Mouse (Mus musculus) heart, embryonic 13.5 days (tissue): ENCODE measurements around the gene Pdxp. TPM values are rescaled to one million over a fixed set of nuclear protein-coding genes. Genes with fewer than 3 reads are reported as not detected.

Experiments used
- ATAC-seq: fragments of 200-750 bp; cut with Nextera tagmentation; 2 replicates; pipeline ENCODE4 v1.8.0; 2017; ENCODE audit warnings: moderate TSS enrichment; ENCODE audit not compliant: insufficient number of reproducible peaks, low FRiP score, low TSS enrichment; ENCODE audit errors: extremely low read depth
- H3K27ac ChIP-seq: fragments of 300-500 bp; sonication (generic); replicated peaks from 2 replicates; pipeline ENCODE4 v1.5.1; 2015; ENCODE audit warnings: moderate library complexity, mild to moderate bottlenecking, inconsistent platforms
- H3K27me3 ChIP-seq: fragments of 300-500 bp; sonication (generic); replicated peaks from 2 replicates; pipeline ENCODE4 v1.6.1; 2015; ENCODE audit warnings: mild to moderate bottlenecking, inconsistent platforms
- H3K36me3 ChIP-seq: fragments of 300-500 bp; sonication (generic); 2 replicates; pipeline ENCODE4 v1.6.1; 2015; ENCODE audit warnings: mild to moderate bottlenecking, inconsistent platforms
- H3K4me1 ChIP-seq: fragments of 300-500 bp; sonication (generic); 2 replicates; pipeline ENCODE4 v1.6.1; 2015; ENCODE audit warnings: inconsistent platforms
- H3K4me2 ChIP-seq: fragments of 300-500 bp; sonication (generic); 2 replicates; pipeline ENCODE4 v1.6.1; 2015; ENCODE audit warnings: inconsistent platforms, mild to moderate bottlenecking, moderate library complexity
- H3K4me3 ChIP-seq: fragments of 300-500 bp; sonication (generic); 2 replicates; pipeline ENCODE4 v1.5.1; 2015; ENCODE audit warnings: moderate library complexity, mild to moderate bottlenecking, inconsistent platforms
- H3K9ac ChIP-seq: fragments of 300-500 bp; sonication (generic); 2 replicates; pipeline ENCODE4 v1.6.1; 2015; ENCODE audit warnings: inconsistent platforms, mild to moderate bottlenecking, moderate library complexity
- H3K9me3 ChIP-seq: fragments of 300-500 bp; sonication (generic); 2 replicates; pipeline ENCODE4 v1.6.1; 2016; ENCODE audit warnings: inconsistent platforms
- WGBS: fragments of 180-500 bp; shearing (Covaris S2); methylation state at CpG from one replicate; pipeline ENCODE4 v1.1.7; 2015; ENCODE audit warnings: mixed read lengths; 5-methylcytosine and 5-hydroxymethylcytosine counted together
- polyA plus RNA-seq: library from polyadenylated mRNA; unstranded; fragments of >200 nt; fragmentation: Nextera tagmentation; extraction: Ambion mirVana; gene quantifications from 2 replicates; pipeline ENCODE4 v1.2.1, GENCODE M21; 2015

Pdxp gene
- polyA plus RNA-seq, 1 experiment from 2014 or later = 20.2 TPM

- Histone ChIP-seq H3K27ac (no peak overlapping the region), H3K4me2 (peak overlapping the region; percentile 94), H3K27me3 (0 out of 2 replicates have a peak, but pooled peaks cover 4% of the 10 kb centered on the region), H3K9me3 (no peaks in the 10 kb centered on the region), H3K4me3 (peak overlapping the region; percentile 61), H3K36me3 (peaks cover 29% of the 10 kb centered on the region), H3K9ac (peak overlapping the region; percentile 83), H3K4me1 (peaks cover 30% of the 10 kb centered on the region)
- no peak for ATAC-seq
- 7% methylated on average over 8 of the region's 8 CpGs for WGBS
These were observed 1.9 kb downstream of the Pdxp start for GRCm38 (mm10) chr15:78915660-78916017.

- 67% methylated on average over 12 of the region's 12 CpGs for WGBS
- H3K4me3 ChIP-seq = peak overlapping the region; percentile 61
- H3K9ac ChIP-seq = peak overlapping the region; percentile 58
These were observed 2.5 kb downstream of the Pdxp start for GRCm38 (mm10) chr15:78916052-78916826.

GRCm38 (mm10) chr15:78918126-78918525 is 4.4 kb downstream of the Pdxp start:
- no peak for ATAC-seq
- Histone ChIP-seq H3K9me3 (no peaks in the 10 kb centered on the region), H3K27me3 (0 out of 2 replicates have a peak, but pooled peaks cover 4% of the 10 kb centered on the region), H3K4me3 (no peak overlapping the region), H3K4me2 (no peak overlapping the region), H3K36me3 (peaks cover 13% of the 10 kb centered on the region), H3K27ac (no peak overlapping the region), H3K4me1 (peaks cover 30% of the 10 kb centered on the region), H3K9ac (no peak overlapping the region)
- 91% methylated on average over 23 of the region's 23 CpGs for WGBS

More at GRCm38 (mm10) chr15:78916052-78916826, 2.5 kb downstream of the Pdxp start:
- Histone ChIP-seq H3K4me2 (peak overlapping the region; percentile 94), H3K27ac (no peak overlapping the region), H3K9me3 (no peaks in the 10 kb centered on the region), H3K27me3 (0 out of 2 replicates have a peak, but pooled peaks cover 4% of the 10 kb centered on the region), H3K4me1 (peaks cover 30% of the 10 kb centered on the region), H3K36me3 (peaks cover 23% of the 10 kb centered on the region)
- ATAC-seq = no peak

- no peak for ATAC-seq
- peaks cover 23% of the 10 kb centered on the region for H3K4me1 ChIP-seq
These were observed 6.2 kb downstream of the Pdxp start for GRCm38 (mm10) chr15:78919914-78920313.

DNA sequence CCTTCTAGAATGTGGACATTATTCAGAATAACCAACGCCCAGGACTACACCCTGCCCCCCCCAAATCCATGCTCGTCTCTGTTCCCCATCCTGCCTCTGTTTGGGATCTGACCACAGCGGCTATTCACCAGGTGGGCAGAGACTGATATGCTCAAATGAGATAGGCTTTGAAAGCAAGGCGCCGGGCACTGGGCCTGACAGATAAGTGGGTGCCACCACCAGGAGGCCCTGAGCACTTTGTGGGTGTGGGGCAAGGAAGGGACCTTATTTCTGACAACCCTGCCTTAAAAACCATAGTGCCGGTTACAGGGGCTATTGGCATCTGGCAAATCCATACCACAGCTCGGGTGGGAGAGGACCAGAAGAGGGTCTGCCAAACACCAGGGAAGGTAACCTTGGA is 9.0 kb downstream of the Pdxp start:
- no peak for ATAC-seq
- no peaks in the 10 kb centered on the region for H3K9me3 ChIP-seq
- H3K4me1 ChIP-seq = peaks cover 36% of the 10 kb centered on the region
- no peak overlapping the region for H3K27ac ChIP-seq
- no peak overlapping the region for H3K9ac ChIP-seq
- no peak overlapping the region for H3K4me2 ChIP-seq
- peaks cover 12% of the 10 kb centered on the region for H3K36me3 ChIP-seq
- no peaks in the 10 kb centered on the region for H3K27me3 ChIP-seq
- H3K4me3 ChIP-seq = no peak overlapping the region
- WGBS = 71% methylated on average over 7 of the region's 7 CpGs

More at GRCm38 (mm10) chr15:78919914-78920313, 6.2 kb downstream of the Pdxp start:
- Histone ChIP-seq H3K4me3 (no peak overlapping the region), H3K36me3 (peaks cover 13% of the 10 kb centered on the region), H3K27me3 (0 out of 2 replicates have a peak, but pooled peaks cover 4% of the 10 kb centered on the region), H3K9me3 (no peaks in the 10 kb centered on the region), H3K4me2 (no peak overlapping the region), H3K27ac (no peak overlapping the region), H3K9ac (no peak overlapping the region)
- WGBS = 58% methylated on average over 12 of the region's 12 CpGs

DNA sequence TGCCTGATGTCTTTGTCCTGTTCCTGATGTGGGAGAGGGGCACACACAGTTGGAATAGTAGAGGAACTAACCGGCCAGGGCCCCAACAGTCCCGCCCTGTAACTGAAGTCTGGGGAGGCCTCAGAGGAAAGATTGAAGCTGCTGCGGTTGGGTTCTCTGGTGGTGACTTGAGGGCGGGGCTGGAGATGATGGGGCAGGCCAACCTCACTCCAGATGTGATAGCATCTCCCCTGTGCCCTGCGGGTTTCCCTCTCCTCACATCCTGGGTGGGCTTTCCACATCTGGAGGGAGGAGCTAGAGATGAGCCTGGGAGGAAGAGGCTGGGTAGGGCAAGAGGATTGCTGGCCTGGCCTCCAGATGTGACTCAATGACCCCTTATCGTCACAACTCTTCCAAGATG is 9.9 kb downstream of the Pdxp start:
- ATAC-seq = no peak
- Histone ChIP-seq H3K9me3 (no peaks in the 10 kb centered on the region), H3K27ac (0 out of 2 replicates have a peak overlapping the region, but pooled peaks have one; percentile 20), H3K4me3 (no peak overlapping the region), H3K4me1 (peaks cover 43% of the 10 kb centered on the region), H3K27me3 (no peaks in the 10 kb centered on the region), H3K4me2 (no peak overlapping the region), H3K36me3 (peaks cover 8% of the 10 kb centered on the region; the same call in 1 of the 2 replicates), H3K9ac (no peak overlapping the region)
- 55% methylated on average over 6 of the region's 6 CpGs for WGBS

DNA sequence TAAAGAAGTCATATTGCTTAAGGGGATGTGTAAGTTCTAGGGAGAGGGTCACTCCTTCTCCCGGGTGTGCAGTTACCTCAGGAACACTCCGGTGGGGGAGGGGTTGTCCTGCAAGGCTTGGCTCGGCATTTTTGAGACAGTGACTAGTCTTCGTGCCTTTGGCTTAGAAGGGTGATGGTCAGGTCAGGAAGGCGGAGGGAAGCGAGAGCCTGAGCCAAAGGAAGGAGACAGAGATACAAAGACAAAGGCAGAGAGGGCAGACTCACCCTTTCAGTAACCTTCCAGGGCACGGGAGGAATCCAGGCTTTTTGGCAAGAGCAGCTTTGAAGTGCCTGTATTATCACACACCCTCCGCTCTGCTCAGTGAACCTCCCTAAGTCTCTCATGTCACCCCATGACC is 11.4 kb downstream of the Pdxp start:
- peaks cover 42% of the 10 kb centered on the region for H3K4me1 ChIP-seq
- peak overlapping the region; percentile 86 for H3K4me2 ChIP-seq
- H3K36me3 ChIP-seq = peaks cover 15% of the 10 kb centered on the region
- 34% methylated on average over 8 of the region's 8 CpGs for WGBS
- peak overlapping the region; percentile 96 for H3K27ac ChIP-seq
- H3K4me3 ChIP-seq = no peak overlapping the region
- no peaks in the 10 kb centered on the region for H3K9me3 ChIP-seq
- ATAC-seq = no peak
- H3K27me3 ChIP-seq = no peaks in the 10 kb centered on the region
- peak overlapping the region; percentile 85; the same call in 1 of the 2 replicates for H3K9ac ChIP-seq

- Histone ChIP-seq H3K4me1 (peaks cover 45% of the 10 kb centered on the region), H3K9me3 (no peaks in the 10 kb centered on the region), H3K4me2 (peak within 1 kb of the TSS; percentile 86), H3K36me3 (peaks cover 19% of the 10 kb centered on the region), H3K27ac (peak within 1 kb of the TSS; percentile 96), H3K27me3 (no peaks in the 10 kb centered on the region), H3K4me3 (peak within 1 kb of the TSS; percentile 60), H3K9ac (peak within 1 kb of the TSS; percentile 85)
- peak; percentile 56 for ATAC-seq
- WGBS = 6% methylated on average over 20 of the region's 20 CpGs
These were observed 12.6 kb downstream of the Pdxp start, which contains the start of gene Lgals1 for GRCm38 (mm10) chr15:78926021-78926919. Gene Lgals1, plus strand, starts transcription at chr15:78926725.

DNA sequence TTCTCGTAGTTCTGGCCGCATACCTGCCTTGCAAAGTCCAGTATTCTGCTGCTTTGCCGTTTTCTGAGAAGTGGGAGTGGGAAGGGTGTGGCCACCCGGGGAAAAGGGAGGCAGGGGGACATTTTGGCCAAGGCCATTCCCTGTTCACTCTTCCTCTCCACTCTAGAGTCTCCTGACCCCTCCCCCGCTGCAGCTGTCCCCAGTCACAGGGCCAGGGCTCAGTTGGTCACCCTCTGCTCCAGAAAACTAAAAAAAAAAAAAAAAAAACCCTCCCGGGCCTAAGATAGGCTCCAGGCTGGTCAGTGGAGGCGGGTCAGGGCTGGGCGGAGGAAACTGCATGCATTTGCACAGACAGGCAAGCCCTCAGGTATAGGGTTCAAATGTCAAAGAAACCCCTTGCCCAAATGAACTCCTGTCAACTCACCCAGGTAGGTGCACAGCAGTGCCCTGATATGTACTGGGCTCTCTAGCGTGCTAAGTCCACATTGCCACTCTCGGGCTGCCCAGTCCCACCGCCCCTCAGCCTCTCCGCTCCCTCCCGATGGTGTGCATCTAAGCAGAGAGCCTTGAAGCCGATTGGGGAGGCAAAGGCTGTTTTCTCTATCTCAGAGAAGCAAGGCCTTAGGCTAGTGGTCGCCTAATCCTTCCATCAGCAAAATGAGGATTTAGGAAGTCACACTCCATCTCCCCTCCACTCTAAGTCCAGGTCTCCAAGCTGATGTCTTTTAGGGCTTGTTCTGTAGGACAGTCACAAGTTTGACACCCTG is 13.5 kb downstream of the Pdxp start:
- no peak for ATAC-seq
- Histone ChIP-seq H3K4me2 (peak overlapping the region; percentile 86), H3K9me3 (no peaks in the 10 kb centered on the region), H3K27me3 (no peaks in the 10 kb centered on the region), H3K4me1 (peaks cover 46% of the 10 kb centered on the region), H3K9ac (peak overlapping the region; percentile 85), H3K36me3 (peaks cover 19% of the 10 kb centered on the region), H3K27ac (peak overlapping the region; percentile 96), H3K4me3 (peak overlapping the region; percentile 60)
- WGBS = 18% methylated on average over 15 of the region's 15 CpGs

- peak; percentile 43 for ATAC-seq
- H3K36me3 ChIP-seq = peaks cover 19% of the 10 kb centered on the region
- peak overlapping the region; percentile 60 for H3K4me3 ChIP-seq
- peak overlapping the region; percentile 85 for H3K9ac ChIP-seq
- peaks cover 46% of the 10 kb centered on the region for H3K4me1 ChIP-seq
- WGBS = 1% methylated on average over 33 of the region's 35 CpGs
- no peaks in the 10 kb centered on the region for H3K9me3 ChIP-seq
- H3K27me3 ChIP-seq = no peaks in the 10 kb centered on the region
- peak overlapping the region; percentile 86 for H3K4me2 ChIP-seq
- peak overlapping the region; percentile 96 for H3K27ac ChIP-seq
These were observed 14.2 kb downstream of the Pdxp start for GRCm38 (mm10) chr15:78927788-78928457.
